Mouse (Mus musculus) neural tube, embryonic 13.5 days (tissue): Measurements from ENCODE around the gene Nle1. TPM values are rescaled to one million over a fixed set of nuclear protein-coding genes. Genes with fewer than 3 reads are reported as not detected.

Experiments used
- ATAC-seq: fragments of 200-750 bp; cut with Nextera tagmentation; 2 replicates; pipeline ENCODE4 v1.8.0; 2017; ENCODE audit warnings: low read depth, mild to moderate bottlenecking, moderate TSS enrichment, moderate library complexity
- H3K27ac ChIP-seq: fragments of 300-500 bp; sonication (generic); replicated peaks from 2 replicates; pipeline ENCODE4 v1.5.1; 2015; ENCODE audit warnings: moderate library complexity, mild to moderate bottlenecking, inconsistent platforms
- H3K27me3 ChIP-seq: fragments of 300-500 bp; sonication (generic); 2 replicates; pipeline ENCODE4 v1.6.1; 2015; ENCODE audit warnings: mild to moderate bottlenecking, inconsistent platforms
- H3K36me3 ChIP-seq: fragments of 300-500 bp; sonication (generic); 2 replicates; pipeline ENCODE4 v1.6.1; 2015; ENCODE audit warnings: mild to moderate bottlenecking, inconsistent platforms
- H3K4me1 ChIP-seq: fragments of 300-500 bp; sonication (generic); replicated peaks from 2 replicates; pipeline ENCODE4 v1.6.1; 2015; ENCODE audit warnings: inconsistent platforms
- H3K4me2 ChIP-seq: fragments of 300-500 bp; sonication (generic); 2 replicates; pipeline ENCODE4 v1.6.1; 2015; ENCODE audit warnings: inconsistent platforms, mild to moderate bottlenecking, moderate library complexity
- H3K4me3 ChIP-seq: fragments of 300-500 bp; sonication (generic); 2 replicates; pipeline ENCODE4 v1.5.1; 2015; ENCODE audit warnings: mild to moderate bottlenecking, inconsistent platforms
- H3K9ac ChIP-seq: fragments of 300-500 bp; sonication (generic); 2 replicates; pipeline ENCODE4 v1.6.1; 2015; ENCODE audit warnings: moderate library complexity, mild to moderate bottlenecking, inconsistent platforms
- H3K9me3 ChIP-seq: fragments of 300-500 bp; sonication (generic); 2 replicates; pipeline ENCODE4 v1.6.1; 2016; ENCODE audit warnings: inconsistent platforms
- WGBS: fragments of 180-500 bp; shearing (Covaris S2); methylation state at CpG from one replicate; pipeline ENCODE4 v1.1.7; 2015; 5-methylcytosine and 5-hydroxymethylcytosine counted together
- polyA plus RNA-seq: library from polyadenylated mRNA; unstranded; fragments of >200 nt; fragmentation: Nextera tagmentation; extraction: Ambion mirVana; gene quantifications from 2 replicates; pipeline ENCODE4 v1.2.1, GENCODE M21; 2015

Nle1 gene
- polyA plus RNA-seq, 1 experiment from 2014 or later = 31.9 TPM

DNA sequence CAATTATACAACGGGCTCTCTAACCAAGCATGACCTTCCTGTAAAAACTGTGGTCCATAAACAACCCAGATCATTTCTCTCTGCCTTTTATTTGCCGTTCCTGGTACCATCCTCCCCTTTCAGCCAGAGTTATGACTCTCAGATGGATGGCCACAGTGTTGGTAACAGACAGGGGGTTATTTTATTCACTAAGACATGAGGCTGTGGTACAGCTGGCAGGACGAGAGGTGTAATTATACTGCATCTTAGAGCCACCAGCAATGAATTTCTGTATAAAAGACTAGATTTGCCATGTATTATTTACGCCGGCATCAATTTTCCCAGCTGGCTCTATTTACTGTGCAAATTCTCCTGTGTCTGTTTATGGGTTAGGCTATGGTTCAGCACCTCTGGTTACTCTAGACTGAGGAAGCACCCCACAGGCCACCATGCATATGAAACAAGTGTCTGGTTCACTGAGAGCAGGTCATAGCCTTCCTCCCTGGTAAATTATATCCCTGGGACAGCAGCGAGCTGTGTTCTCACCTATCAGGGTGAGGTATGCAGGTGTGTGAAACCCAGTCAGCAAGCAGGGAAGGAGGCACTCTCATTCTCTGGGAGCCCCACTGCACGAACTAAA lies 30.4 kb downstream of the Nle1 start:
- H3K4me1 ChIP-seq = no peaks in the 10 kb centered on the region; the same call in 1 of the 2 replicates
- peaks cover 10% of the 10 kb centered on the region; the same call in 1 of the 2 replicates for H3K36me3 ChIP-seq
- 51% methylated on average over 7 of the region's 7 CpGs for WGBS
- no peak overlapping the region for H3K4me3 ChIP-seq
- no peak overlapping the region for H3K4me2 ChIP-seq
- H3K9ac ChIP-seq = no peak overlapping the region
- ATAC-seq = peak; percentile 55; the same call in 1 of the 2 replicates
- H3K9me3 ChIP-seq = no peaks in the 10 kb centered on the region
- no peaks in the 10 kb centered on the region for H3K27me3 ChIP-seq
- peak overlapping the region; percentile 62 for H3K27ac ChIP-seq

DNA sequence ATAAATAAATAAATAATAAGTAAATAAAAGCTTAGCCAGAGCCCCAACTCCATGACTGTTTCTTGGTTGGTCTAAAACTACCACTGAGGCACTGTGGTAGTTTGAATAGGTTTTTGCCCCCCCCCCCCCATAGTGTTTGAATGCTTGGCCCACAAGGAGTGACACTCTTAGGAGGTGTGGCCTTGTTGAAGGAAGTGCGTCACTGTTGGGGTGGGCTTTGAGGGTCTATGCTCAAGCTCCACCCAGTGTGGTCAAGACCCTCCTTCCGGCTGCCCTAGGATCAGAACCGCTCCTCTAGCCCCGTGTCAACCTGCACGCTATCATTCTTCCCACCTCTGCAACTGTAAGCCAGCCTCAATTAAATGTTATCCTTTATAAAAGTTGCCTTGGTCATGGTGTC lies 32.6 kb downstream of the Nle1 start:
- Histone ChIP-seq H3K27me3 (no peaks in the 10 kb centered on the region), H3K4me3 (no peak overlapping the region), H3K4me2 (no peak overlapping the region), H3K4me1 (peaks cover 6% of the 10 kb centered on the region), H3K36me3 (peaks cover 6% of the 10 kb centered on the region; the same call in 1 of the 2 replicates), H3K27ac (no peak overlapping the region), H3K9ac (no peak overlapping the region), H3K9me3 (no peaks in the 10 kb centered on the region)
- no peak for ATAC-seq
- WGBS = 83% methylated on average over 5 of the region's 5 CpGs

DNA sequence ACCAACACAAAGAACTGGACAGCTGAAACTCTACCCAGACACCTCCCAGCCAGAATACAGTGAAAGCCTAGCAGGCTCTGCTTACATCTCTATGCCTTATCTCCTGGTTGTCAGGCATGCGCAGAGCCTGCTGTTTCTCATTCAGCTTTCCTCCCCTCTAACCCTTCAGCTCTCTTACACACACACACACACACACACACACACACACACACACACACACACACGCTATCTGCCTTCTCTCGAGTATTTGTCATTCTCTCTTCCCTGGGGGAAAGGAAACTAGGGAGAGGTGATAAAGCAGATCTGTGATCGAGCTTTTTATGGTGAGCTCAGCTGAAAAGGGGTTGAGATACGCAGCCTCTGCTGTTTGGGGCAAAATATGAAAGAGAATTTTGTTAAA lies 33.3 kb downstream of the Nle1 start:
- WGBS = 58% methylated on average over 5 of the region's 5 CpGs
- H3K4me1 ChIP-seq = peaks cover 12% of the 10 kb centered on the region
- H3K9ac ChIP-seq = no peak overlapping the region
- H3K9me3 ChIP-seq = no peaks in the 10 kb centered on the region
- H3K4me2 ChIP-seq = no peak overlapping the region
- peaks cover 6% of the 10 kb centered on the region; the same call in 1 of the 2 replicates for H3K36me3 ChIP-seq
- H3K27me3 ChIP-seq = no peaks in the 10 kb centered on the region
- no peak for ATAC-seq
- H3K27ac ChIP-seq = no peak overlapping the region
- H3K4me3 ChIP-seq = no peak overlapping the region

DNA sequence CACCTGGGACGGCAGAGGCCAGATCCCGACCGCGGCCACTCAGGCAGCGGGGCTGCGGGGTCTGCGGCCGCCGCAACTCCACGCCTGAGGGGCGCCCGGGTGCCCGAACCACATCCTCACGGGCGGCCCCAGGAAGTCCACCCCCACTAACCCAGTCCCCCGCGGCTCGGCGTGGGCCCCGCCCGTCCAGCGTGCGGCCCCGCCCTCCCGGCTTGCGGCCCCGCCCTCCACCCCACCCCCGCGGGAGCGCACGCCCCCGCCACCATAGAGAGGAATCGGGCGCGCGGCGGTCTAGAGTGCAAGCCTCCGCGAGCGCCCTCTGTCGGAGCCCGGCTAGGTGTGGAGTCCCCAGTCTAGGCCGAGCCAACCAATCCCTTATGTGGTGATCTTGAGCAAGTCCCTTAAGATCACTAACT lies 37.2 kb downstream of the Nle1 start, which contains the start of gene Rffl:
Gene Rffl, minus strand, starts transcription at position 180 of the 416 bp plus-strand sequence.
- peak; percentile 96 for ATAC-seq
- H3K27me3 ChIP-seq = no peaks in the 10 kb centered on the region
- peak within 1 kb of the TSS; percentile 81 for H3K9ac ChIP-seq
- peak within 1 kb of the TSS; percentile 79 for H3K4me2 ChIP-seq
- peaks cover 12% of the 10 kb centered on the region for H3K4me1 ChIP-seq
- no peaks in the 10 kb centered on the region for H3K9me3 ChIP-seq
- no peaks in the 10 kb centered on the region for H3K36me3 ChIP-seq
- peak within 1 kb of the TSS; percentile 72 for H3K4me3 ChIP-seq
- under 1% methylated on average over 43 of the region's 43 CpGs for WGBS
- H3K27ac ChIP-seq = peak within 1 kb of the TSS; percentile 52; the same call in 1 of the 2 replicates

DNA sequence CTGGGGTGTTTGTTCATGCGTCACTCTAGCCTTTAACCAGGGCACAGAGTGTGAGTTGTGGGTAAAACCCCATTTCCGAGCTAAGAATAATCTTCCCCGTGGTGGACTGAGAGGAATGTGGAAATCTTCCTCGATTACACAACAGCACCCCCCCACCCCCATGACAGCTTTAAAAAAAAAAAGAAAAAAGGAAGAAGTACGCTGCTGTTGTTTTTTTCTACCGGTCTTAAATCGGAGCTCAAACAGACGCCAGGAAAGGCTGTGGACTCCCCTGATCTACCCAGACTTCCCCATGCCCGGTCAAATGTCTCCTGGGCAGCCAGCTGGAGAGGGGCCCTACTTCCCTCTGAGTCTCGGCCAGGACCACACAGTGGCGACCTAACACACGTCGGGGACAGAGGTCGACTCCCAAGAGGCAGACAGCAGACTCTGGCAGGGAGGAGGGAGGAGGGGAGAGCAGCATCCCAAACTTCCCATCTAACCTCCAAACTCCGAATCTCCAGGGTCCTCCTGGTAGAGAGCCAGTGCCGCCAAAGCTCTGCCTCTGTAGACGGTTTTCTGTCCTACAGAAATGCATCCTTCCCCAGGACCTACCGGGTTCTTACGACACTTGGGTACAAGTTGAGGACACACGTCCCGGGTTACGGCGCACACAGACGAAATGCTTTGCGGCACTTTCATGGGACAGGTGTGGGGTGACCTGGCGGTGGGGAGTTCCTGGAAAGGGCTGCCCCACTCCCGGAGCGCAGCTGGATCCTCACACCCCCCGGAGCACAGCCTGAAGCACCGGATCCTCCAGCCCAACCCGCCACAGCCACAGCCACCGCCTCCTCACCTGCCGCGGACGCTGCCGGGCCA lies 37.8 kb downstream of the Nle1 start:
- Histone ChIP-seq H3K27me3 (no peaks in the 10 kb centered on the region), H3K4me3 (peak overlapping the region; percentile 72), H3K9ac (peak overlapping the region; percentile 81), H3K9me3 (no peaks in the 10 kb centered on the region), H3K4me1 (peaks cover 12% of the 10 kb centered on the region), H3K36me3 (no peaks in the 10 kb centered on the region), H3K4me2 (peak overlapping the region; percentile 79), H3K27ac (peak overlapping the region; percentile 52; the same call in 1 of the 2 replicates)
- peak; percentile 28 for ATAC-seq
- 5% methylated on average over 36 of the region's 36 CpGs for WGBS

DNA sequence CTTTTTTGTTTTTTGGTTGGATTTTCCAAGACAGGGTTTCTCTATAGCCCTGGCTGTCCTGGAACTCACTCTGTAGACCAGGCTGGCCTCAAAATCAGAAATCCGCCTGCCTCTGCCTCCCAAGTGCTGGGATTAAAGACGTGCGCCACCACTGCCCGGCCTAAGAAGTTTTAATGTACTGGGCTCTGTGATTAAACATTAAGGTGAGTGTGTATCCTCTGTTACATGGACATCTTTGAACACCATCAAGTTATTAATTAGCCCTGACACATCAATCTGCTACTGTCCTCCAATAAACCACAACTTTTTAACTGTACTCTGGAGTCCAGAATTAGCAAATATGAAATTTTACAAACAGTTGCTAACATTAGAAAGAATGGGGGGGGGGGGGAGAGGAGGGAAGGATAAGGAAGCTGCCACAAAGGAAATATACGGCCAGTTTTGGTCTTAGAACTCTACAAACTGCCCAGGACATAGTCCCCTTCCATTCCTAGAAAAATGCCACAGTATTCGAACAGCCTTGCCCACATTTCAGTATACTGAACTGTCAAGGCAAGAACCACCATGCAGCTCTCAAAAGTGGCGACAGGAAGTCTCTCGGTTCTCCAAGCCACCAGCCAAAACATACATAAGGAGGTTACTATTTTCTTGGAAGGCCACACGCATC lies 38.6 kb downstream of the Nle1 start:
- H3K36me3 ChIP-seq = no peaks in the 10 kb centered on the region
- ATAC-seq = no peak
- WGBS = 77% methylated on average over 9 of the region's 9 CpGs

DNA sequence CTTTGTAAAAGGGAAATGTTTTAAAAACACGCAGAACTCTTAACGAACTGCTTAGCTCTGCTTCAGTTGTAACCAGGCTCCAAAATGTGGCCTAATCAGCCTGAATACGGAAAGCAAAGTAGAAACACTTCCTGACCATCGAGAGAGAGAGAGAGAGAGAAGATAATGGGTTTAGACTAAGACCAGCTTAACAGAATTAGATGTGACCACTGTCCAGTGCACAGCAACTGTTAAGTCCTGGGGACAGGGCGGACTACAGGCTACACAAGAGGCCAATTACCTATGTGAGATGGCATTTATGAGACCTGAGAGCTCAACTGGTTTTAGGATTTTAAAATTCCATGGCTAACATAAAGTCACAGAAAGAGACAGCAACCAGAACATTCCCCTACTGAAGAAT lies 40.3 kb downstream of the Nle1 start:
- Histone ChIP-seq H3K27me3 (no peaks in the 10 kb centered on the region), H3K4me2 (no peak overlapping the region), H3K36me3 (no peaks in the 10 kb centered on the region), H3K9me3 (no peaks in the 10 kb centered on the region), H3K4me3 (no peak overlapping the region), H3K27ac (no peak overlapping the region), H3K9ac (no peak overlapping the region), H3K4me1 (peaks cover 22% of the 10 kb centered on the region)
- no peak for ATAC-seq
- WGBS = 83% methylated on average over 5 of the region's 5 CpGs

More for the DNA sequence above, 38.6 kb downstream of the Nle1 start:
- Histone ChIP-seq H3K4me1 (peaks cover 12% of the 10 kb centered on the region), H3K9me3 (no peaks in the 10 kb centered on the region), H3K27ac (no peak overlapping the region), H3K9ac (no peak overlapping the region; the same call in 1 of the 2 replicates), H3K27me3 (no peaks in the 10 kb centered on the region), H3K4me2 (peak overlapping the region; percentile 79), H3K4me3 (peak overlapping the region; percentile 72)

DNA sequence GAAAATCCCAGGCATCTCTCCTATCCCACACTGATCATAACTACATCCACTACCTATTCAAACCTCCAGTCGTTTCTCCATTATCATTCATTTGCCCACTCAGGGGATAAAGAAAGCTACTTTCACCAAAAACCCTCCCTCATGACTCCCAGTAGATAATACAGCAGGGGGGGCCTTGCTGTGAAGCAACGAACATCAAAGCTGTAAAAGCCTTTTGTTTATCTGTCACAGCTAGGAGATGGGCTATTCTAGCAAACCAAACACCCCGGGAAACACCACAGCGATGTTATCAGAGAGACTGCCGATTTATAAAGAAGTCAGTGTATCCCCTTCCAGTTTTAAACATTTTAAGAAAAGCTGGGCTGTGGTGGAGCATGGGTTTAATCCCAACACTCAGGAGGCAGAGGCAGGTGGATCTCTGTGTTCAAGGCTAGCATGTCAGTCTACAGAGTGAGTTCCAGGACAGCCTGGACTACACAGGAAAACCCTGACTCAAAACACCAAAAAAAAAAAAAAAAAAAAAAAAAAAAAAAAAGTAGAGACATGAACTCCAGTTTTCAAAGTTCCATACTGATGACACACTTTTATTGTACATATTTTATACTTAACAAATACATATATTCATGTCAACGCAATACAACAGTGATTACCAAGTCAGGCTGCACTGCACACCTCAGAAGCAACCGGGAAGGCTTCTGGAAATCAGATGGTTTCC lies 41.2 kb downstream of the Nle1 start:
- no peak overlapping the region for H3K9ac ChIP-seq
- 27% methylated on average over 7 of the region's 7 CpGs for WGBS
- no peaks in the 10 kb centered on the region for H3K27me3 ChIP-seq

DNA sequence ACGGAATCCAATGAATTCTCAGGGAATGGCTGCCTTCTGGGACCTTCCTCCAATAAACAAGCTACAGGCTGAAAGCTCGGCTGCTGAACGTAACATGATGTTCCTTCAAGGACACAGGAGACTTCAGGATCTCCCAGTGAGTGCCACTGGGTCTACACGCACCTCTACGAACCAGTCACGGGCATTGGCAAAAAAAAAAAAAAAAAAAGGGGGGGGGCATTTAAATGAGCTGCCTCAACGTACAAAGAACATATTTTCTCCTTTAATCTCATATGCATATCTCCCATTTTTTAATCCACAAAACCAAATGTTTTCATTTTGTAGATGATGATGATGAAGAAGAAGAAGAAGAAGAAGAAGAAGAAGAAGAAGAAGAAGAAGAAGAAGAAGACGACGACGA lies 42.3 kb downstream of the Nle1 start:
- no peak overlapping the region for H3K9ac ChIP-seq
- ATAC-seq = no peak
- peaks cover 34% of the 10 kb centered on the region for H3K4me1 ChIP-seq
- no peak overlapping the region for H3K4me3 ChIP-seq
- no peaks in the 10 kb centered on the region for H3K9me3 ChIP-seq
- WGBS = 68% methylated on average over 10 of the region's 10 CpGs
- no peak overlapping the region for H3K27ac ChIP-seq
- no peaks in the 10 kb centered on the region for H3K36me3 ChIP-seq
- H3K4me2 ChIP-seq = no peak overlapping the region
- H3K27me3 ChIP-seq = no peaks in the 10 kb centered on the region

More for the DNA sequence above, 41.2 kb downstream of the Nle1 start:
- H3K36me3 ChIP-seq = no peaks in the 10 kb centered on the region
- no peak overlapping the region for H3K4me3 ChIP-seq
- H3K4me1 ChIP-seq = peaks cover 31% of the 10 kb centered on the region
- no peak for ATAC-seq
- no peak overlapping the region for H3K27ac ChIP-seq
- no peak overlapping the region for H3K4me2 ChIP-seq
- H3K9me3 ChIP-seq = no peaks in the 10 kb centered on the region

DNA sequence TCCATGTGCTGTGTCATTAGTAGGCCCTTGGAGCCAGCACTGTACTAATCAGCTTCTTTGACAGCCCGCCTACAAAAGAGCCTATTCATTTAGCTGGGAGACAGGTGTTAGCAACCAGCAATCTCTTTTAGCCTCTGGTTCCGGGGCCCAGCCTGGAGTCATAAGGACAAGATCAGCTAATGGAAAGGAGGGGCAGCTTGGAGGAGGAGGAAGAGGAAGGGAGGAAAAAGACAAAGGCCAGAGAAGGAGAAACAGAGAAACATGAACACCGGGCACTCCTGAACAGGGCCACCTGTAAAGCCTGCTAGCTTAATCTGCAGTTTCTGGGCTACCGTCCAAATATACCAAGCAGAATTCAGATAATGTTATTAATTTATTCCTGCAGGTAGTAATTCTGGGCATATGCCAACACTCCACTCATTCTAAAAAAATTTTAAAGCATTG lies 44.7 kb downstream of the Nle1 start:
- no peak for ATAC-seq
- Histone ChIP-seq H3K4me2 (no peak overlapping the region), H3K9ac (no peak overlapping the region), H3K4me3 (no peak overlapping the region), H3K36me3 (no peaks in the 10 kb centered on the region), H3K27ac (peak overlapping the region; percentile 38; the same call in 1 of the 2 replicates), H3K9me3 (no peaks in the 10 kb centered on the region), H3K4me1 (peaks cover 26% of the 10 kb centered on the region), H3K27me3 (no peaks in the 10 kb centered on the region)
- WGBS = 48% methylated on average over 4 of the region's 4 CpGs

DNA sequence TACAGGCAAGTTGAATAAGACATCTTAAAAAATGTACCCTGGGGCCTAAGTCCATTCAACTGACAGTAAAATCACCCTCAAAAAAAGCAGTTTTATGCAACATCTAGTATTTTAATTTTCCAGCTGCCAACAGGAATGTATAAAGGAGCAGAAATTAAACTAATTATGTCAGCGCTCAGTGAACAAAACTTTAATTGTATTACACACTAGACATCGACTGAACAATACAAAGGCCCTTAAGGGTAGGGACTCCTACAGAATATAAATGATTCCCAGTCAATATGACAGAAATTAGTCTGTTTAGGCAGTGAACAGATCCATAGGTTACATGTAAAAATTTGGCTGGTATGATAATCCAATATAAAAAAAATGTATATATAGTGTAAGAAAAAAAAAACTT lies 45.2 kb downstream of the Nle1 start:
- ATAC-seq = no peak
- Histone ChIP-seq H3K4me3 (no peak overlapping the region), H3K9ac (no peak overlapping the region), H3K27ac (peak overlapping the region; percentile 38; the same call in 1 of the 2 replicates), H3K27me3 (no peaks in the 10 kb centered on the region), H3K4me1 (peaks cover 26% of the 10 kb centered on the region), H3K36me3 (no peaks in the 10 kb centered on the region), H3K4me2 (no peak overlapping the region), H3K9me3 (no peaks in the 10 kb centered on the region)
- WGBS = 28% methylated on average over 2 of the region's 2 CpGs
